Mouse (Mus musculus) embryonic facial prominence, embryonic 15.5 days (tissue): ENCODE data around the gene Nfkbia. TPM values are rescaled to one million over a fixed set of nuclear protein-coding genes. Genes with fewer than 3 reads are reported as not detected.

Experiments used
- ATAC-seq: fragments of 200-750 bp; cut with Nextera tagmentation; 2 replicates; pipeline ENCODE4 v1.8.0; 2017; ENCODE audit warnings: low read depth, moderate TSS enrichment; ENCODE audit not compliant: insufficient number of reproducible peaks, low FRiP score, low TSS enrichment
- H3K27ac ChIP-seq: fragments of 300-500 bp; sonication (generic); replicated peaks from 2 replicates; pipeline ENCODE4 v1.5.1; 2015; ENCODE audit warnings: mild to moderate bottlenecking, inconsistent platforms
- H3K27me3 ChIP-seq: fragments of 300-500 bp; sonication (generic); 2 replicates; pipeline ENCODE4 v1.6.1; 2015; ENCODE audit warnings: inconsistent platforms
- H3K36me3 ChIP-seq: fragments of 300-500 bp; sonication (generic); 2 replicates; pipeline ENCODE4 v1.6.1; 2015; ENCODE audit warnings: mild to moderate bottlenecking, inconsistent platforms
- H3K4me1 ChIP-seq: fragments of 300-500 bp; sonication (generic); 2 replicates; pipeline ENCODE4 v1.6.1; 2015; ENCODE audit warnings: inconsistent platforms
- H3K4me2 ChIP-seq: fragments of 300-500 bp; sonication (generic); replicated peaks from 2 replicates; pipeline ENCODE4 v1.6.1; 2015; ENCODE audit warnings: mild to moderate bottlenecking, inconsistent platforms
- H3K4me3 ChIP-seq: fragments of 300-500 bp; sonication (generic); replicated peaks from 2 replicates; pipeline ENCODE4 v1.5.1; 2015; ENCODE audit warnings: mild to moderate bottlenecking, inconsistent platforms
- H3K9ac ChIP-seq: fragments of 300-500 bp; sonication (generic); 2 replicates; pipeline ENCODE4 v1.6.1; 2015; ENCODE audit warnings: inconsistent platforms
- H3K9me3 ChIP-seq: fragments of 300-500 bp; sonication (generic); replicated peaks from 2 replicates; pipeline ENCODE4 v1.6.1; 2016; ENCODE audit warnings: inconsistent platforms
- whole genome bisulfite sequencing: fragments of 180-500 bp; shearing (Covaris S2); methylation state at CpG from one replicate; pipeline ENCODE4 v1.1.7; 2015; 5-methylcytosine and 5-hydroxymethylcytosine counted together
- polyA plus RNA-seq: library from polyadenylated mRNA; unstranded; fragments of >200 nt; fragmentation: Nextera tagmentation; extraction: Ambion mirVana; gene quantifications from 2 replicates; pipeline ENCODE4 v1.2.1, GENCODE M21; 2015

Nfkbia gene
- polyA plus RNA-seq, 1 experiment from 2014 or later: 144 TPM

GRCm38 (mm10) chr12:55464846-55465361 lies 27.5 kb downstream of the Nfkbia start:
- 32% methylated on average over 14 of the region's 14 CpGs for WGBS
- H3K4me1 ChIP-seq: peaks cover 73% of the 10 kb centered on the region
- H3K27ac ChIP-seq: peak overlapping the region; percentile 85
- peak overlapping the region; percentile 31 for H3K4me2 ChIP-seq
- no peaks in the 10 kb centered on the region for H3K9me3 ChIP-seq
- no peak for ATAC-seq
- H3K9ac ChIP-seq: no peak overlapping the region
- no peaks in the 10 kb centered on the region for H3K36me3 ChIP-seq
- H3K4me3 ChIP-seq: no peak overlapping the region
- no peaks in the 10 kb centered on the region for H3K27me3 ChIP-seq

DNA sequence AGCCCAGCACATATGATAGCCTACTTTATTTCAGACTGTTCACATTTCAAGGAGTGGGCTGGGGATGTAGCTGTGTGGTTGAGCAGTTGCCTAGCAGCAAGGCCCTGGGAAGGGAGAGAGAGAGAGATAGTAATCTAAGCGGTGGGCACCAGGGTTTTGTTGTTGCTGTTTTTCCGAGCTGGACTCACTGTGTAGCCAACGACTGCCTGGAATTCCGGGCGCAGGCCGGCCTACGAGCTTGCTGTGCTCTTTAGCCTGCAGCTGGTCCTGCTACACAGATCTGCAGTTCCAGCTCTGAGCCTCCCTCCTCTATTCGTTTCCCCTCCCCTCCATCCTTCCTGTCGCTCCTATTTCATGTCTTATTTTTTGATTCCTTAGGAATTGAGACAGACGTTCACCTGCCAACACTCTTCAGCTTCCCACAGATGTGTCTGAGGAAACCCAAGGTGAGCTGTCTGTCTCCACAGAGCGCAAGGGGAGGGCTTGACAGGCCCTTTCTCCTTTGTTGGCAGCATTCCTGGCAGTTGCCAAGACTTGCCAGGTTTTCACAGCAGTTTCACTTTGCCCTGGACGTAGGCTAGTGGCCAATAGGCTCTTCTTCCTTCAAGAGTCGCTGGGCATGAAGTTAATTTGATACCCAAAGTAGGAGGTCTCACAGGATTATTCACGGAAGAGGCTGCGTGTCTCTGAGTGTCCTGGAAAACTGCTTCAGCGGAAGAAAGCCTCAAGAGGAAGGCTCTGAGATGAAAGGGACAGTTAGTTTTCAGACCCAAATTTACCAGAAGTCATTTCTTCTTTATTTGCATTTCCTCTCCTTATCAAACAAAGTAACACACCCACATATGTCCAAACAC lies 28.2 kb downstream of the Nfkbia start:
- Histone ChIP-seq H3K4me2 (peak overlapping the region; percentile 31), H3K27me3 (no peaks in the 10 kb centered on the region), H3K4me3 (no peak overlapping the region), H3K27ac (peak overlapping the region; percentile 85), H3K9me3 (no peaks in the 10 kb centered on the region), H3K9ac (no peak overlapping the region), H3K4me1 (peaks cover 73% of the 10 kb centered on the region), H3K36me3 (no peaks in the 10 kb centered on the region)
- 11% methylated on average over 16 of the region's 16 CpGs for WGBS
- peak; percentile 48; the same call in 1 of the 2 replicates for ATAC-seq

DNA sequence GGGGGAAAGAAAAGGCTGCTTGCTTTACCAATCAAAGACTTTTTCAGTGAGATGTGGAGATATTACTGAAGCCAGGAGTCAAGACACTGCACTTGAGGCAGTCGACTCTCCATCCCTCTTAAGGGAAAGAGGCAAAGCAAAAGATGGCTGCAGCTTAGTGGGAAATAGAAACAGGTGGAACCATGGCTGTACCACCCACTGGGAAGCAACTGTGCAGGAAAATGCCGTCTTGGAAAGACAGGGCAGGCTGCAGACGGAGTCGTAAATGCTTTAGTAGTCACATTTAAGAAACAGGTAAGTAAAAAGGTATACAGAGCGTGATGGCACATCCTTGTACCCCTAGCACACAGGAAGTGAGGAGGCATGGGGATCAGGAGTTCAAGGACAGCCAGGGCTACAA lies 29.4 kb downstream of the Nfkbia start:
- Histone ChIP-seq H3K27ac (peak overlapping the region; percentile 85), H3K9me3 (no peaks in the 10 kb centered on the region), H3K36me3 (no peaks in the 10 kb centered on the region), H3K4me2 (no peak overlapping the region), H3K27me3 (no peaks in the 10 kb centered on the region), H3K4me3 (no peak overlapping the region), H3K9ac (no peak overlapping the region), H3K4me1 (peaks cover 73% of the 10 kb centered on the region)
- ATAC-seq: no peak
- 74% methylated on average over 5 of the region's 5 CpGs for WGBS

GRCm38 (mm10) chr12:55462456-55462855 lies 30.0 kb downstream of the Nfkbia start:
- H3K4me1 ChIP-seq: peaks cover 68% of the 10 kb centered on the region
- no peaks in the 10 kb centered on the region for H3K27me3 ChIP-seq
- no peak for ATAC-seq
- no peak overlapping the region for H3K4me2 ChIP-seq
- H3K9me3 ChIP-seq: no peaks in the 10 kb centered on the region
- no peak overlapping the region for H3K4me3 ChIP-seq
- peak overlapping the region; percentile 85 for H3K27ac ChIP-seq
- no peaks in the 10 kb centered on the region for H3K36me3 ChIP-seq
- no peak overlapping the region for H3K9ac ChIP-seq
- 40% methylated on average over 6 of the region's 6 CpGs for WGBS

DNA sequence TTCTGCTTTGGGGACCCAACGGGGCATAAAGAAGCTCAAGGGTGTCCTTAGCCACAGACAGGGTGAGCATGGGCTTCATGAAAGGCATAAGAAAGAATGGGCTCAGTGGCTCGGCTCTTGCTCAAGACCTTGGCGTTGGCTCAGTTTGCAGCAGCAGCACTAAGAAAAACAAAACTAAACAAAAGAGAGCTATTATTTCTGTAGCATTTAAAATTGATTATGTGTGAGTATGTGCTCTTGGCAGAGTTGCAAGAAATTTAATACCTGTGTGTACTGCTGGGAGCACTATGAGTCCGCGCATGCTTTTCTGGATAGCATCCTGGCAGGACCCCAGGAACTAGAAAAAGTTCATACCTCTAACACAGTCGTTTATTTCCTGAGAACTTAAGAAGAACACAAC lies 30.7 kb downstream of the Nfkbia start:
- Histone ChIP-seq H3K27ac (peak overlapping the region; percentile 85), H3K9ac (no peak overlapping the region), H3K4me1 (peaks cover 65% of the 10 kb centered on the region), H3K9me3 (no peaks in the 10 kb centered on the region), H3K4me2 (peak overlapping the region; percentile 13; the same call in 1 of the 2 replicates), H3K27me3 (no peaks in the 10 kb centered on the region), H3K4me3 (no peak overlapping the region), H3K36me3 (no peaks in the 10 kb centered on the region)
- 24% methylated on average over 6 of the region's 6 CpGs for WGBS
- ATAC-seq: peak; percentile 68

DNA sequence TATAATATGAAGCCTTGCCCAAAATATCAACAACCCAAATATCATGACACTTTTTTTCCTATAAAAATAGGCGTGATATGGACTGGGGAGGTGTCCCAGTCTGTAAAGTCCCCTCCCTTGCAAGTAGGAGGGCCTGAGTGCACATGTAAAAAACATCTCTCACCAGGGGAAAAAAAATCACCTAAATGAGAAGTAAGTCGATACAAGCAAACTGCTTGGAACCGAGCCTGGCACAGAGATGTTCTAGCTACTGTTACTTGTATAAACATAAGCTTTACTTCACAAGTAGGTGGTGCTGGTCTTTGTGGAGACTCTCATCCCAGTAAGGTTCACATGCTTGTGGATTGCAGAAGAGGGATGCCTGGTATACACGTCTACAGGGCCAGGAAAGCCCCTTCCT lies 31.5 kb downstream of the Nfkbia start:
- Histone ChIP-seq H3K9ac (no peak overlapping the region), H3K27ac (peak overlapping the region; percentile 85), H3K9me3 (no peaks in the 10 kb centered on the region), H3K4me3 (no peak overlapping the region), H3K4me2 (no peak overlapping the region), H3K4me1 (peaks cover 60% of the 10 kb centered on the region), H3K27me3 (no peaks in the 10 kb centered on the region), H3K36me3 (no peaks in the 10 kb centered on the region)
- WGBS: 42% methylated on average over 4 of the region's 4 CpGs
- no peak for ATAC-seq

GRCm38 (mm10) chr12:55459739-55460138 lies 32.7 kb downstream of the Nfkbia start:
- no peaks in the 10 kb centered on the region for H3K9me3 ChIP-seq
- H3K4me3 ChIP-seq: no peak overlapping the region
- no peak overlapping the region for H3K27ac ChIP-seq
- 80% methylated on average over 8 of the region's 8 CpGs for WGBS
- peaks cover 51% of the 10 kb centered on the region for H3K4me1 ChIP-seq
- H3K4me2 ChIP-seq: no peak overlapping the region
- H3K9ac ChIP-seq: no peak overlapping the region
- no peaks in the 10 kb centered on the region for H3K36me3 ChIP-seq
- no peaks in the 10 kb centered on the region for H3K27me3 ChIP-seq
- no peak for ATAC-seq

- H3K4me1 ChIP-seq: peaks cover 37% of the 10 kb centered on the region
- no peak overlapping the region for H3K9ac ChIP-seq
- WGBS: 83% methylated on average over 5 of the region's 5 CpGs
- H3K27me3 ChIP-seq: no peaks in the 10 kb centered on the region
- H3K36me3 ChIP-seq: no peaks in the 10 kb centered on the region
- H3K4me3 ChIP-seq: no peak overlapping the region
- no peak overlapping the region for H3K4me2 ChIP-seq
- no peaks in the 10 kb centered on the region for H3K9me3 ChIP-seq
- no peak overlapping the region; the same call in 1 of the 2 replicates for H3K27ac ChIP-seq
- no peak for ATAC-seq
These were observed 35.6 kb downstream of the Nfkbia start for GRCm38 (mm10) chr12:55456893-55457292.

DNA sequence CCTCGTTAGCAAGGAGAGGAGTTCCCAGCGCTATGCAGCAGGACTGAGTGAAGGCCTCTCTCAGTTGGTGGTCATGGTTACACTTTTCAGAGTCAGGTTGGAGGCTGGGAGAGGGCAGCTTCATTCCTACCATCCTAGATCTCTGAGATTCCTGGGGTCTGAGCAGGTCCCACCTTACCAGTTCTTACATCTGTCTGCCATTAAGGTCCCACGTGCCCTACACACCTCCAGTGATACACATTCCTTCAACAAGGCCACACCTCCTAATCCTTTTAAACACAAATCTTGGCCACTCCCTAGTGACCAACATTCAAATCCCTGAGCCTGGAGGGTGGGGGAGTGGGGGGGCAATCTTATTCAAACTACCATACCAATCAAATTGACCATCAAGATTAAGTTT lies 36.3 kb downstream of the Nfkbia start:
- H3K27ac ChIP-seq: no peak overlapping the region
- H3K9me3 ChIP-seq: no peaks in the 10 kb centered on the region
- H3K9ac ChIP-seq: no peak overlapping the region
- H3K36me3 ChIP-seq: no peaks in the 10 kb centered on the region
- H3K4me3 ChIP-seq: no peak overlapping the region
- 58% methylated on average over 3 of the region's 3 CpGs for WGBS
- H3K4me2 ChIP-seq: no peak overlapping the region
- peaks cover 29% of the 10 kb centered on the region for H3K4me1 ChIP-seq
- ATAC-seq: no peak
- H3K27me3 ChIP-seq: no peaks in the 10 kb centered on the region

DNA sequence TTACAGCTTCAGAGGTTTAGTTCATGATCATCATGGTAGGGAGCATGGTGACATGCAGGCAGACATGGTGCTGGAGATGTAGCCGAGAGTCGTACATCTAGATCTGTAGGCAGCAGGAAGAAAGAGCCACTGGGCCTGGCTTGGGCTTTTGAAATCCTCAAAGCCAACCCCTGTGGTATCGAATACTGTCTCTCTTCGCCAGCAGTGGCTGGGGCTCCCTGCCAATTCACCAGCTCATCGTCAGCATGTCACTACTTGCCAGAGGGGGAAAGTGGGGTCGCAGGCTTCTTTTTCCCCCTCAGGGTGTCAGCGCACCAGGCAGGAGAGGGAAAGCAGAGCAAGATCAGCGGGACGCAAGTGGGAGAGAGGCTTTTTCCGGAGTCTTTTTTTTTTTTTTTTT lies 37.2 kb downstream of the Nfkbia start:
- WGBS: 46% methylated on average over 9 of the region's 10 CpGs
- H3K9ac ChIP-seq: no peak overlapping the region
- no peaks in the 10 kb centered on the region for H3K36me3 ChIP-seq
- H3K4me3 ChIP-seq: no peak overlapping the region
- no peak overlapping the region for H3K27ac ChIP-seq
- H3K9me3 ChIP-seq: no peaks in the 10 kb centered on the region
- H3K4me2 ChIP-seq: no peak overlapping the region
- ATAC-seq: no peak
- no peaks in the 10 kb centered on the region for H3K27me3 ChIP-seq
- H3K4me1 ChIP-seq: peaks cover 21% of the 10 kb centered on the region

- WGBS: 30% methylated on average over 4 of the region's 4 CpGs
- Histone ChIP-seq H3K27me3 (no peaks in the 10 kb centered on the region), H3K4me3 (no peak overlapping the region), H3K27ac (0 out of 2 replicates have a peak overlapping the region, but pooled peaks have one; percentile 39), H3K36me3 (no peaks in the 10 kb centered on the region), H3K4me1 (peaks cover 25% of the 10 kb centered on the region), H3K4me2 (no peak overlapping the region), H3K9me3 (no peaks in the 10 kb centered on the region), H3K9ac (no peak overlapping the region)
- no peak for ATAC-seq
These were observed 38.5 kb downstream of the Nfkbia start for GRCm38 (mm10) chr12:55453924-55454323.
